Mouse (Mus musculus) left cerebral cortex, adult 9 months (tissue): ENCODE data around the gene Chst8.
A peak's percentile ranks its signal among the peaks of the same experiment; 100 is the strongest.

Experiments used
- DNase-seq, 2 experiments: peaks; one replicate each; pipeline ENCODE4 v3.0.0; 2022; ENCODE audit warnings: low spot score in 2 of 2

Gene Chst8

DNA sequence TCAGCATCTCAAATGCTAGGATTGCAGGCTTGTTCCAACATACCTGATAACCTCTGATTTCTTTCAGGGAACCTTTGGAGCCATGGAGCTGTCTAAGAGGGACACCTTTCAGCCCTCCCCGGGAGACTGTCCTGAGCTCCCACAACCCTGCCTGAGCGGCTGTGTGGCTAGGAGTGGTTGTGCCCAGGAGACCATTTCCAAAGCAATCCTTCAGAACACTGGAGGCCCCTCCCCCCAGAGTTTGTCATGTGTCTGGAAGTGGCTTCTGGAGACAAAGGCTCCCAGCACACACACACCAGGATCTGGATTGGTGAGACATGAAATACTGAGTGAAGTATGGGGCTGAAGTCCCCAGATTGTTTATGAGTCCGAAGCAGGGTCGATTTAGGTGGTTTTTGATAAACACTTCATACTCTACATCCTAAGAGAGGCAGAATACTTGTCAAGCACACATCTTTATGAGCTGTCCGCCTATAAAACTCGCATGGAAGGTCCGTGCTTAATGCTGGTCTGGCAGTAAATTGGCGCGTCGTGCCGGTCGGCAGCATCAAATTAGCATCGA, 12.5 kb downstream of the Chst8 start:
- no peak for DNase-seq

DNA sequence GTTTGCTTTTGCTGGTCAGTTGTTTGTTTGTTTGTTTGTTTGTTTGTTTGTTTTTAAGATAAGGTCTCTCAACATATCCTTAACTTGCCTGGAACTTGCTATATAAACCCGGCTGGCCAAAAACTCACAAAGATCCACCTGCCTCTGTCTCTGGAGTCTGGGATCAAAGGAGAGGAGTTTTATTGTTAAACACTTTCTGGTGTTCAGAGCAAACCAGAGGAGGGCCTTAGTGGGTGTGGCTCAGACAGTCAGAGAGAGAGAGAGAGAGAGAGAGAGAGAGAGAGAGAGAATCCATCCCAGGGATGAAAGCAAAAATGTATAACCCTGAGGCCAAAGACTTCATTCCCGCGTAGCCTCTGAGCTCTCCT, 13.1 kb downstream of the Chst8 start:
- DNase-seq, result no peak

DNA sequence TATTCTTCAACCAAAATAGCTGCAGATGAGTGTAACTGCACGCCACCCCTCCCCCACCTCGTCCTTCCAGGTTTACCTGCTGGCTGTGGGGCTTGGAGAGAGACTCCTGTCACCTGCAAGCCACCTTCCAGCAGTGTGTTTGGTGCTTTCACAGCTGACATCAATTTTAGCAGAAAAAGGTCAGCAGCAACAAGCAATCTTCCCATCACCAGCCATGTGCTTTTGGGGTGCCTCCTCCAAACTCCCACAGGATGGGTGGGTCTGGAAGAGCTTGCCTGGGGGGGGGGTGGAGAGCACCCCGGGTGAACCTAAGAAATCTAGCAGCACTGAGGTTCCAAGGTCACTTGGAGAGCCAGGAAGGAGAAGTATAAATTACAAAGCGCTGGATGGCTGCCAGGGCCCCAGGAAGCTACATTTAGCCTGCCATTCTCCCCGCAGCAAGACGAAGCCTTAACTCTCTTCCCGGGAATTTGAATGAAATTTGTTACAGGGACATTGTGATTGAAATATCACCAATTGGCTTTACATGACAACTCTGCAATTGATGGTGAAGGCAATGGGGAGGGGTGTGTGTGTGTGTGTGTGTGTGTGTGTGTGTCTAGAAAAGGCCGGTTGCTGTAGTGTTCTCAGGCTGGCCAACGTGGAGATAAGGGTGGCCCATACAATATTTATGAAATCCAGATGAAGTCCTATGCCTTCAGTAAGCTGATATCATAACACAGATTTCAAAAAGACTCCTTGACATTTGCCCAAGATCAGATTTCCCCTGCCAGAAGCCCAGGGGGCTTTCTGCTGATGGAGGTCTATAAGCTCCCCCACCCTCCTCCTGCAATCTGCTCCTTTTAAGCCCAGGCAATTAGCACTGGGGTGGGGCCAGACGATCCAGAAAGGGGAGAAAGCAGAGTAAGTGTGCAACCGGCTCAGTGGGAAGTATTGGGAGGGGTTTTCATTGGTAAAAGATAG, 13.8 kb downstream of the Chst8 start:
- no peak for DNase-seq

DNA sequence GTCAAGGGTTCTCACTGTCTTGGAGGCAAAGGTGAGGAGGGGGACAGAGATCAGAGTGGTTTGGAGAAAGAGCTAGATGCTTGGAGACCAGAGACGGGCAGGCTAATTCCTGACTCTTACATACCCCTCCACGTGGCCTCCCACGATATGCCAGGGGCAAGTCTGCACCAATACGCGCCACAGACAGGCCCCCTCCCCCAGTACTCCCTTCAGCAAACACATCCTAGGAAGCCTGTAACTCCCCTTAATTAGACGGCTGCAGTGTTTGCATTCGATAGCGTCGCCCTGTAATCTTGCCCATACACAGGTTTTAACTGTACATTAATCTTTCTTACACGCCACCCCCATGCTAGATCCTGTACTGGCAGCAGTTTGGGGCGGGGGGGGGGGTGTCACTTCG, 14.5 kb downstream of the Chst8 start:
- no peak for DNase-seq

DNA sequence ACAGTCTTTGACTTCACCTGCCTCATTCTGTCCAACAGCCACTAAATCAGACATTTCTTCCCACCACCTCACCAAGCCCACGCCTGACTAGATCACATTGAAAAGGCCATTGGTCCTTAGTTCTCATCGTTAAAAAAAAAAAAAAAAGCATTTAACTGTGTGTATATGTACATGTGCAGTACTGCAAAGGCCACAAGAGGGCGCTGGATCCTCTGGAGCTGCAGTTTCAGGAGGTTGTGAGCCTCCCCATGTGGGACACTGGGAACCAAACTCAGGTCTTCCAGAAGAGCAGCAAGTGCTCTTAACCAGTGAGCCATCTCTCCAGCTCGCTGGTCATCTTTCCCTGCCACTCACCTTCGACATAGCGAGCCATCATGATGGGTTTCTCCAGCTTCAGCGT, 22.1 kb downstream of the Chst8 start:
- DNase-seq, result no peak

DNA sequence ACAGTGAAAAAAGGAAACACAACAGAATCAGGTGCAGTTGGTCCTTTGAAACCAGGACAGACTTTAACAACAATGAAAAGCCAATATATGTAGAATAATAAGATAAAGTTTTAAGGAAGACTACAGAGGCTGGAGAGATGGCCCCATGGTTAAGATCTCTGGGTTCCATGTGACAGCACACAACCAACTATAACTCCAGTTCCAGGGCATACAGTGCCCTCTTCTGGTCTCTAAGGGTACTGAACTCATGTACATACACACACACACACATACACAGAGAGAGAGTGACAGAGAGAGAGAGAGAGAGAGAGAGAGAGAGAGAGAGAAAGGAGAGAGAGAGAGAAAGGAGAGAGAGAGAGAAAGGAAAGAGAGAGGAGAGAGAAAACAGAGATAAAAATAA, 25.3 kb downstream of the Chst8 start:
- no peak for DNase-seq

DNA sequence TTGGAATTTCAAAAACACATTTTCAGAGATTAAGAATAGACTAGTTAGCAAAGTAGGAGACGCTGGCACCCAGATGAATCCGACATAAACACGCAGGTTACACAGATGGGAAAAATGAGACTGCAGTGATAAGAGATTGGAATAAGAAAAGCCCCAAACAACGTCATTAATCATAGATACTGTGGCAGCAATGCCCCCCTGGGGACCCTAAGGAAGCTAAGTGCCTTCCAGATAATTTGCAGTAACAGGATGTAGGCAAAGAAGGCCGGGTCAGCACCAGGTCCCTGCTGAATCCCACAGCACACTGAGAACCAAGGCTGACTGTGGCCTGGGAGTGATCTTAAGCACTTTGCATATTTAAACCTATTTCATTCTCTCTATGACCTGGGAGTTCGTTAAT, 27.5 kb downstream of the Chst8 start:
- no peak for DNase-seq

DNA sequence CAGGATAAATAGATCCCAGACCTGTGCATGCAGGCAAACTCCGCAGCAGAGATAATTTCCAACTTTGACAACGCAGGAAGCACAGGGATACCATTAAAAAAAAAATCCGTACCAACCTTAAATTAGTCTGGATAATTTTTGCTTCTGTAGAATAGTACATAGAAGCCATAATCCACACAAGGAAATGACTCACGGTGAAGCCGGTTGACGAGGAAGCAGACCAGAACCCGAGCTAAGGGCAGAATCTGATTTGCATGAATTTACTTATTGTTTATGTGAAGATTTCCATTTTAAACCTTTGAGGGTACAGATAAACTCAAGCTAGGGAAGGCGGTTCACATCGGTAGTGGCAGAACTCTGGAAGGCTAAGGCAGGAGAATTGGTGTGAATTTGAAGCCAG, 28.0 kb downstream of the Chst8 start:
- DNase-seq, result no peak

DNA sequence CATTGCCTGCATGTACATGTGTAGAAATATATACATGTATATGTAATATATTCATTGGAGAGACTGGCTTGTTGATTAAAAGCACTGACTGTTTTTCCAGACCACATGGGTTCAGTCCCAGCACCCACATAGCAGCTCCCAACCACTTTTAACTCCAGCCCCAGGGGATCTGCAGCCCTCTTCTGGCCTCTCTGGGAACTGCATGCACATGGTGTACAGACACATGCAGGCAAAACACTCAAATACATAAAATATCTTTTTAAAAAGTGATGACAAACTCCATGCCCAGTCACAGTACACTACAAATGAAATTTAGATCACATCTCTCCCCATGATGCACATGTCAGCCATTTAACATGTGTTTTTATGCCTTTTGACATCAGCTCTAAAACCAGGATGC, 30.5 kb downstream of the Chst8 start:
- no peak for DNase-seq

DNA sequence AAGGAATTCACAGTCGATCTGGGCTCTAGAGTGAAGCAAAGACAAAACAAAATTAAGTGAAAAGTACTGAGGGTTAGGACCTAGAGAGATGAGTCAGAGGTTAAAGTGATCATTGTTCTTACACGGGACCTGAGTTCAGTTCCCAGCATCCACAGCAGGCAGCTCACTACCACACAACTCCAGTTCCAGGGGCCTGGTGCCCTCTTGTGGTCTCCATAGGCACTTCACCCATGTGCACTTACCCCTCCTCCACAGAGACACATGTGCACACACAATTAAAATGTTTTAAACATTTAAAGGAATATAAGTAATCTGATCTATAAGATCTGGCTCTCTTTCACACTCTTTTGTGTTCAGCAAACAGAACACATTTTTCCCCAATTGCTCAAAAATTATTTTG, 31.3 kb downstream of the Chst8 start:
- no peak for DNase-seq

DNA sequence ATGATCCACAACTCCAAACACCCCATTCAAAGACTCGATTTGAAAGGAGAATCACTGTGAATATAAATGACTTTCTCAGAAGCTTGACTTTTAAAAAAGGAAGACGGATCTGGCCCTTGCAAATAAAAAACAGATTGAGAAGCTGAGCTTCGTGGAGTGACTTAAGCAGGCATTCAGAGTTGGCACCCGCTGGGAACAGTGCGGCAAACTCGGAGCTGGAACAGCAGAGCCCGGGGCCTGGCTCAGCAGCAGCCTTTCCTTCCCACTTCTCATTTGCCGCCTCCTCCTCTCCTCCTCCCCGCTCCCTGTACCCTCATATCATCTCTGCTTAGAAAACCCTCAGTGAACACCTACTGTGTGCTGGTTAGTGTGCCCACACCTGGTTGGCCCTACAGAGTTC, 34.1 kb downstream of the Chst8 start:
- DNase-seq, result peak in 1 of 2 experiments; percentile 77

DNA sequence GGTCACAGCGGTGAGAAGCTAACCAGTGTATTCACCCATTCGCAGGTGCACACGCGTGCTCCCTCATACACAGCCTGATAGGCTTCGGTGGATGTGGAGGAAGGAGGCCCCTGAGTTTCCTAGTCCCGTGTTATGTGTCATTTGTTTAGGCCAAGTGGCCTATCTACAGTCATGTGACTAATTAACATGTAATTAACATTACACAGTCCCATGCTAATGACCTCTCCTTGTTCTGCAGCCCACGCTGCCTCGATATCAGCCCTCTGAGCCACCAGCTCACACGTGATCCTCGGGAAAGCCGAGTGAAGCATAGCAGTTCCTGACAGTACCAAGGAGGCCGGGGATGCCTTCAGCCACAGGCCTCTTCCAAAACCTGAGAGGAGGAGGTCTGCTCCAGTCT, 36.9 kb downstream of the Chst8 start:
- no peak for DNase-seq

DNA sequence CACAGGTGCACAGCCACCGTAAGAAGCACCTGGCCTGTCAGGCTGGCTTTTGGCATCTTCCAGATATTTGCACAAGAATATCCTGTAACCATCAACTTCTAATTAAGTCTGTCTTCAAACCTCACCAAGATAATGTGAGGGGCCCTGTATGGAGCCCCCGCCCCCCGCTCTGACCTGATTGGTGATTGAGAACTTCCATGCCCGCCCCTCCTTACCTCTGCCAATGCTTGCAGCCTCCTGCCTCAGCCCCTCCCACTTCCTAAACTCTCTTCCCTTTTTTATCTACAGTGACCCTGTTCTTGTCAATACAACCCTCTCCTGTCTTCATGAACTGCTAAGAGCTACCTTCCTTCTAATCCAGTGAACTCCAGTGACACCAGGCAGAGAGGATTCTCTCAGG, 37.6 kb downstream of the Chst8 start:
- DNase-seq, result no peak

DNA sequence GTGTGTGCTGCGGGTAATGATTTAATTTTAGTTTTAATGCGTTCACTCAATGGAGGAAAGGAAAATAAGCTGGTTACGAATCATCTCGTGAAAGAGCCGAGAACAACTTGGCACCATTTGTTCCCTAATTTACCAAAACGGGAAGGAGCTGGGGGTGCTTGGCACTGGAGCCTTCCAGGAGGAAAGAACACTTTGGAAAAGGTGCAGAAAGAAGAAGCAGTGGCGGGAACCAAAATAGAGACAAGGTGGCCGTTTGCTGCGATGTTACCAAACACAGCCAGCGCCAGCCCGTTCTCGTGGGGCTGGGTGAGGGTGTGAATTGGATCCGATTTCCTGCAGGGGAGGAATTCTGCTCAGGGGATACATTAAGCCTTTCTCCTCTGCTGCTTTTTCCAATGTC, 38.5 kb downstream of the Chst8 start:
- DNase-seq, result peak; percentile 20 to 81

DNA sequence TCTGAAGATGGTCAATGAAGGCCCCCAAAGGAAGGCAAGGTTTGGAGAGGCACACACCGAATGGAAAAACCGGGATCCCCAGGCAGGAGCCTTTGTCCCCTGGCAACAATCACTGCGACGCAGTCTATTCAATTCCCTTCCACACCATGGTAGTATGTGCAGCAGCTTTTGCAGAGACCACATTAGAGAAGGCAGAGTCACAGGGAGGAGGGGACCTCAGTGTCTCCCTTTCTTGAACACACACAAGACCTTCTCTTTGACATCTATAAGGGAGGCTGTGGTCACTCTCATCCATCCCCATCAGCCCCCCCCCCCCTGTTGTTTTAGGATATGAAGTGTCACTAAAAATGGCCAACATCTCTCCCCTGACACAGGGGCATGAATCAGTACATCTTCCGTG, 39.2 kb downstream of the Chst8 start:
- DNase-seq, result no peak

DNA sequence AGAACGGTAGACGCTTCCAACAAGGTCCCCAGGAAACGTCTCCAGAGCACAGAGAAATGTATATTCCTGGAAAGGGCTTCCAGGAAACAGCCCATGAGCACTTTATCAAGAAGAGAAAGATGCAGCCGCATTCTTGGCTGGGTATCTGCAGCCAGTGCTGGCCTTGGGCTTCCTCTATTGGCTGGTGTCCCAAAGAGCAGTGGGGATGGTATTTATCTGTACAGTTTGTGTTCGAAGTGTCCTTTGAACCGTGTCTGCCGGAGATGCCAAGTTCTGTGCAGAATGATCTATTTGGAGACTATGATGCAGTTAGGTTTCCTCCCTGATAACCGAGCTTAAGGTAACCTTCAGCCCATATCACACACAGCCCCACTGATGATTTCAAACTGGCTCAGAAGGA, 43.0 kb downstream of the Chst8 start:
- no peak for DNase-seq

DNA sequence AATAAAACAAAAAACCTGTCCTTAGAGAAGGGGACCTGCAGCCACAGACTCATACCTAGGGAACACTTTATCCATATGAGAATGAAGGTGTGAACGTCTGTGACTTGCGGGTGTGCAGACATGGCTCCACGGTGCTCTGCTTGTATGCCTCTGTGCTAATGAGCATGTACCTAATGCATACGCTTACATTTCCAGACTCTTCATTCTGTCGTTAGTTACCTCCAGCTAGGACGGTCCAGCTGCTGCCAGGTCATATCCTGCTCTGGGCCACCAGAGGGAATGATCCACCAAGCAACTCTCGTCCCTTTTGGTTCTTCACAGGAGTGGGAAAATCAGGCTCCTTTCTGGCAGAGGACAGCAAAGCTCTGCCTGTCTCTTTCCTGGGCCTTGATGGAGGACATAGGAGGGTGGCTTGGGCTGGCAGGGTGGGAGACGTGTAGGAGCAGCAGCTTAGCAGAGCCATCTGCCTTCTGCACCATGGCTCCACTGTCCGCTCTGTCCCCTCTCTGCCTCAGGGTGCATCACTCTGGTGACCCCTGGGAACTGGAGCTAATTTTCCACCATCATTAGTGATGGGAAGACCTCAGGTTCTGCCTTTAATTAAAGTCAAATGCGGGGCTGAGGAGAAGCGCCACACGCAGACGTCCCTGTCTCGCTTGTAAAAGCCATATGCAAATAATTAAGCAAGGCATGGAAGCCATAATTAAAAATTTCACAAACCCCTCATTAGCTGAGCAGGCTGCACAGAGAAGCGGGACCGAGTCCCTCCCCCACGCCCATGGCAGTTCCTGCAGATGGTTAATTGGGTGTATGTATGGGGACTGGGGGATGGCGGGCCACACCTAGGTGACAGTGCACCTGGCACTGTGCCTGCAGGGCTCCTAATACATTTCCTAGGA, 48.0 kb downstream of the Chst8 start:
- DNase-seq, result no peak

DNA sequence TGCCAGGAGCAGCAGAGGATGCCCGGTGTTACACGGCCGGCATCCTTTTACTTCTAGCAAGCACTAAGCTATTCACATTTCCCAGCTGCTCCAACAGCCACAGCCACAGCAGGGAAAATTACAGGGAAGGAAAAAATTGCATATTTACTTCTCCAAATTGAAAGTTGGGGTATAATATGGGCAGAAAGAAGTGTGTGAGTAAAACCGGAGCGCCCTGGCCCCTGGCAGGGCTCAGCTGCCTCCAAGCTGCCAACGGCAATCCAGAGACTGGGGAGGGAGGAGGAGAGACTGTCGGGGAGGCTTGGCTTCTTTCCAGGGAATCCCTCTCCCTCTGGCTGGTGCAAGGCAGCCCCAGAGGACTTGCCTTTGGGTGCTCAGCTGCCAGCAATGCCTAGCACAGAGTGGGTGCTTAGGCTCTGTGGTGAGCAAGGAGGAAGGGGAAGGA, 53.1 kb downstream of the Chst8 start:
- DNase-seq, result peak; percentile 38 to 57

DNA sequence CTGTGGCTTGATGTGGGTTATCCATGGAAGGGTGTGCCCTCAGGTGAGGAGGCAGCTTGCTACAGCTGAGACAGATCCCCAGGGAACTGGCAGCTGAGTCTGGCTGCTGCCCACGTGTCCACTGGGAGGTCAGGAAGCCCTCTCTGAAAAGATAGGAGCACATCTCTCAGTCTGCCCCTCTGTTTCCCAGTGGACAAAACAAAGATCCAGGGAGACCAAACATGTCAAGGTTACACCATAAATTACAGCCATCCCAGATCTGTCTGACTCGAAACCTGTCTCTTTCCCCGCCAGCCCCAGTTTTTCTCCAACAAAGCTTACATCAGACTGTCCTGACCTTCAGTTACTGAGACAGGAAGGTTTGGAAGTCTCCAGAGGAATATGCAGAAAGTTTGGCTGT, 53.8 kb downstream of the Chst8 start:
- no peak for DNase-seq

DNA sequence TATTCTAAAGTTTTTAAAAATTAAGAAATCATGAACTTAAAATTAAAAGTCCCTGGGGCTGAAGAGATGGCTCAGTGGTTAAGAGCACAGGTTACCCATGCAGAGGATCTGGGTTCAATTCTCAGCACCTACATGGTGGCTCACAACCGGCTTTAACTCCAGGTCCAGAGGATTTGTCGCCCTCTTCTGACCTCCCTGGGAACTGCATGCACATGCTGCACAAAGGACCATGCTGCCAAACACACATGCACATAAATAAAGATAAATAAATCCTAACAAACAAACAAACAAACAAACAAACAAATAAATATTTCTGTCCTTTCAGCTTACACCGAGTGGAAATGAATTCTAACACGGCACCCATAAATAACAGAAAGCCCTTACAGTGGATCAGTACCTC, 55.0 kb downstream of the Chst8 start:
- no peak for DNase-seq

DNA sequence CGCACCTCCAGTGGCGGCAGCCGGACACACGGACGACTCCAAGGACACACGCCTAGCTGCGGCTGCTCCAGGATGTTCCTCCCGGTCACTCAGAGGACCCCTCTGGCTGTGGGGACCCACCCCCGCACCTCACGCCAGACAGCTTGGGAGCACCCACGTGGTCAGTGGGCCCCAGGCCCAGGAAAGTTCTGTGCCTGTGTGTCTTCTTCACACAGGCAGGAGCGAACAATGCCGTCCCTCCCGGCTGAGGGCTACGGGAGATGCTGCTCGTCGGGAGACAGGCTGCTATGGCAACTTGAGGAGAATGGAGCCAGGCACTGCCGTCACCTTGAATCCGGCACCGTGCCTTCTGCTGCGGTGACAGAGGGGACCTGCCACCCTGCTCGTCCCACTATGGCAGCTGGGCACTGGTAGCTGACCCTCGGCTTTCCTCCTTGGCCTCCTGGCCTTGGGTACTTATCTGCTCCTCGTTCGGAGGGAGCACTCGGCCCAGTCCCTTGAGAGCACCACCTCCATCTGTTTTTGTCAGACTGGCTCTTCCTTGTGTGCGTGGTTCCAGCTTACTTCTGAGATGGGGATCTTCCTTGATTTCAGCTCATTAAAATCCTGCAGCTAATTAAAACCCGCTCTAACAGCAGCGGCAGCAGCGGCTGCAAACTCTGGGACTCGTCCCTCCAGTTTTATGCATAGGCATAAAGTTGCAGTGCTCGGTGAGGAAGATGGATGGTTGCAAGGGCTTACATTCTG, 59.2 kb downstream of the Chst8 start:
- DNase-seq, result no peak
